Mouse (Mus musculus): ENCODE results near the gene Manba. TPM values are rescaled to one million over a fixed set of nuclear protein-coding genes. Genes with fewer than 3 reads are reported as not detected.
A peak's percentile ranks its signal among the peaks of the same experiment; 100 is the strongest.

The Manba gene
- polyA plus RNA-seq, 1 experiment from 2014 or later: 9.2 TPM

DNA sequence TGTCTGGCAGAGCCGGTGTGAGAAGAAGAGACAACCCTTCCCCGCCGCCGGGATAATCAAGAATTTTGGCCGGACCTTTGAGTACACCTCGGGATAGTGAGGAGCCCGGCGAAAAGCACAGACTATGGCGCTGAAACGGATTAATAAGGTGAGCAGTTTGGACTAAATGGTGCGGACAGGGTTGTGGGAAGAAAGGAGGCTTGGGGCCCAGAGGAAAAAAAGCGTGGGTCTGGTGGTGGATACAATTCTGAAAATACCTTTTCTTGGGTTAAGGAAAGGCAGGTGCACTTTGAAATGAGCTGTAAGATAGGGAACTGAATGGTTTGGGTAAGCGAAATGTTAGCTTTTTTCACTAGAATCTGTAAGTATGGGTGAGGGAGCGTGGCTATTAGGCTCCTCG is 45.8 kb upstream of the Manba start:
- Histone ChIP-seq H3K27me3 (replicated peaks; ENCODE audit: insufficient read depth, low read length) (no peaks in the 10 kb centered on the region), H3K4me2 (replicated peaks; ENCODE audit: low read depth, low read length) (peak overlapping the region; percentile 66), H3K36me3 (ENCODE audit: insufficient read depth, low read length) (0 out of 2 replicates have a peak, but pooled peaks cover 3% of the 10 kb centered on the region), H3K27ac (ENCODE audit: low read length) (peak overlapping the region; percentile 100), H3K4me3 (ENCODE audit: low read depth, low read length) (peak overlapping the region; percentile 96), H3K9me3 (ENCODE audit: low read length) (no peaks in the 10 kb centered on the region), H3K9ac (replicated peaks; ENCODE audit: low read depth) (peak overlapping the region; percentile 96), H3K4me1 (ENCODE audit: insufficient read depth, low read depth, low read length) (0 out of 2 replicates have a peak, but pooled peaks cover 2% of the 10 kb centered on the region)
- ATAC-seq: no peak
- no peak for DNase-seq (ENCODE audit: low spot score)
- TF ChIP-seq CTCF (IDR thresholded peaks at IDR 0.05) (no peak), EP300 (IDR thresholded peaks at IDR 0.05) (no peak; the same call in 1 of the 2 replicates)
- 2% methylated on average over 15 of the region's 15 CpGs for WGBS

DNA sequence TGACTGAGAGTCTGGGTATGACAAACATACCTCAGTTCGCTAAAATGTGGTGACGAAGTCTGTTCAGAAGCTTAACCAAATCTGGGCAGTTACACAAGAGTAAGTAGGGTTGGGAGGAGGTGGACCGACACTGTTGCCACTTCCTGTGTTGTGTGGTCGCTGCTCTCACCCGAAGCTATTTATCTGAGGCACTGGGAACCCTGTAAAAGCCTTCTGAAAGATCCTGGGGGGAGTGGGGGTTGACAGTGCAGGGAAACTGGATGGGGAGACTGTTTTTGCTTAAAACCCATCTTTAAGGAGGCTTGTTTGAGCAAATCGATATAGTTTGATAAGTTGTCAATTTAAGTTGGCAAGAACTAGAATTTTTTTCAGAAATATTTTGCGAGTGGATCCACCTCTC is 45.2 kb upstream of the Manba start:
- H3K4me2 ChIP-seq (replicated peaks; ENCODE audit: low read depth, low read length): peak overlapping the region; percentile 66
- H3K4me3 ChIP-seq (ENCODE audit: low read depth, low read length): peak overlapping the region; percentile 96
- 0 out of 2 replicates have a peak, but pooled peaks cover 3% of the 10 kb centered on the region for H3K36me3 ChIP-seq (ENCODE audit: insufficient read depth, low read length)
- 0 out of 2 replicates have a peak, but pooled peaks cover 2% of the 10 kb centered on the region for H3K4me1 ChIP-seq (ENCODE audit: insufficient read depth, low read depth, low read length)
- peak; percentile 92 for DNase-seq (ENCODE audit: low spot score)
- peak overlapping the region; percentile 96 for H3K9ac ChIP-seq (replicated peaks; ENCODE audit: low read depth)
- H3K27me3 ChIP-seq (replicated peaks; ENCODE audit: insufficient read depth, low read length): no peaks in the 10 kb centered on the region
- 10% methylated on average over 7 of the region's 7 CpGs for WGBS
- TF ChIP-seq EP300 (IDR thresholded peaks at IDR 0.05) (no peak), CTCF (IDR thresholded peaks at IDR 0.05) (no peak)
- ATAC-seq: no peak
- H3K9me3 ChIP-seq (ENCODE audit: low read length): no peaks in the 10 kb centered on the region
- H3K27ac ChIP-seq (ENCODE audit: low read length): peak overlapping the region; percentile 100

DNA sequence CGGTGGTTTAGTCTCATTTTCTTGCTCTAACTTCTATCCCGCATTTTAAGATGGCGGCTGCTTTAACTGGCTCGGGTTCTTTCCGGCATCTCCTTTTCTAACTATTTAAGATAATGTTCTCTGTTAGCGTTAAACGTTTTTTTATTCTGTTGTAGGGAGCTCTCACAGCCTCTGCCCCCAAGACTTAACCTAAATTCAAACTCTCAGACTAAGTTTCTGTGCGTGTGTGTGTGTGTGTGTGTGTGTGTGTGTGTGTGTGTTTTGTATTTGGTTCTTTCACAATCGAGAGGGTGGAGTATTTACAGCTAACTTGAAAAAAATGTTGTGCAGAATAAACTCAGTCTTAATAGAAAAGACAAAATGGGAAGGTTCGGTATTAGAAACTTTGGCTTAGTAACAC is 44.8 kb upstream of the Manba start:
- H3K4me1 ChIP-seq (ENCODE audit: insufficient read depth, low read depth, low read length): 0 out of 2 replicates have a peak, but pooled peaks cover 2% of the 10 kb centered on the region
- 0 out of 2 replicates have a peak, but pooled peaks cover 3% of the 10 kb centered on the region for H3K36me3 ChIP-seq (ENCODE audit: insufficient read depth, low read length)
- peak overlapping the region; percentile 100 for H3K27ac ChIP-seq (ENCODE audit: low read length)
- peak; percentile 59 for DNase-seq (ENCODE audit: low spot score)
- H3K9ac ChIP-seq (replicated peaks; ENCODE audit: low read depth): peak overlapping the region; percentile 96
- TF ChIP-seq EP300 (IDR thresholded peaks at IDR 0.05) (0 out of 2 replicates have a peak, but pooled peaks have one; percentile 24), CTCF (IDR thresholded peaks at IDR 0.05) (no peak)
- 9% methylated on average over 10 of the region's 10 CpGs for WGBS
- H3K4me3 ChIP-seq (ENCODE audit: low read depth, low read length): peak overlapping the region; percentile 96
- no peaks in the 10 kb centered on the region for H3K9me3 ChIP-seq (ENCODE audit: low read length)
- H3K27me3 ChIP-seq (replicated peaks; ENCODE audit: insufficient read depth, low read length): no peaks in the 10 kb centered on the region
- H3K4me2 ChIP-seq (replicated peaks; ENCODE audit: low read depth, low read length): peak overlapping the region; percentile 66
- ATAC-seq: no peak

DNA sequence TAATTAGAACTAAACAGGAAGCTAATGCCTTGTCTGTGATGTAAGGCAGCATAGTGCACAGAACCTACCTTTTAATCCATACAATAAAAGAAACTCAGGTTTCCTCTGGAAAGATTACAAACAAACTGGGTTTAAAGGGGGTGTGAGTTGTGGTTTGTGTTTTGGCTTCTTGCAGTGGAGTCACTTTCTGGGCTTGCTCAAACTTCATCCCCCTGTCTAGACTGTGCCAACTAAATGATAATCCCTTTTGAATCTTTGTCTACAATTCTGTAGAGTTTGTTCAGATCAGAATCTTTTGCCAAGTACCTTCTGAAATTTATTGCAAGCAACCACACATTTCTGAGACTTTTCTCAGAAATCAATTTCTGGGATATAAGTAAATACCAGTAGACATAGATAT is 40.5 kb upstream of the Manba start:
- no peaks in the 10 kb centered on the region for H3K9me3 ChIP-seq (ENCODE audit: low read length)
- no peak overlapping the region for H3K4me3 ChIP-seq (ENCODE audit: low read depth, low read length)
- no peak overlapping the region for H3K4me2 ChIP-seq (replicated peaks; ENCODE audit: low read depth, low read length)
- ATAC-seq (no peak), DNase-seq (ENCODE audit: low spot score) (no peak)
- TF ChIP-seq EP300 (IDR thresholded peaks at IDR 0.05): no peak
- no peak for TF ChIP-seq CTCF (IDR thresholded peaks at IDR 0.05)
- H3K27ac ChIP-seq (ENCODE audit: low read length): no peak overlapping the region
- 0 out of 2 replicates have a peak, but pooled peaks cover 3% of the 10 kb centered on the region for H3K36me3 ChIP-seq (ENCODE audit: insufficient read depth, low read length)
- no peaks in the 10 kb centered on the region for H3K27me3 ChIP-seq (replicated peaks; ENCODE audit: insufficient read depth, low read length)
- no peak overlapping the region for H3K9ac ChIP-seq (replicated peaks; ENCODE audit: low read depth)
- H3K4me1 ChIP-seq (ENCODE audit: insufficient read depth, low read depth, low read length): 0 out of 2 replicates have a peak, but pooled peaks cover 2% of the 10 kb centered on the region

DNA sequence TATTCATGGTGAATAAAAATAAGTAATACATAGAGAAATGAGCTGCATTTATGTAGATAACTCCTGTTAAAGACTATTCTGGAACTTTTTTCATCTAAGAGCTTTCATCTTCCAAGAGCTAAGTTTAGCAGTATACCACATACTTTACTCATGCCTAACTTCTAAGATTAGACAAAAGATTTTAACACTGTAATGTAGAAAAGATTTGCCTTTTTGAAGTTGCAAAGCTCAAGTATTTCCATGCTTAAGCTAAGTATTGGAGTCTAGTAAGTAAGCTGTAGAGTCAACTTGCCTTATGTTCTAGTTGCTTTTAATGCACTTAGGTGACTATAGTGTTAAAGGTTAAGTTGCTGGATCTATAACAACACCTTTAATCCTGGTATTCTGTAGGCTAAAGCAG is 26.4 kb upstream of the Manba start:
- H3K4me1 ChIP-seq (ENCODE audit: insufficient read depth, low read depth, low read length): no peaks in the 10 kb centered on the region
- H3K27me3 ChIP-seq (replicated peaks; ENCODE audit: insufficient read depth, low read length): no peaks in the 10 kb centered on the region
- H3K9me3 ChIP-seq (ENCODE audit: low read length): no peaks in the 10 kb centered on the region
- no peak overlapping the region for H3K4me3 ChIP-seq (ENCODE audit: low read depth, low read length)
- H3K36me3 ChIP-seq (ENCODE audit: insufficient read depth, low read length): peaks cover 10% of the 10 kb centered on the region; the same call in 1 of the 2 replicates
- TF ChIP-seq CTCF (IDR thresholded peaks at IDR 0.05): no peak
- no peak for TF ChIP-seq EP300 (IDR thresholded peaks at IDR 0.05)
- DNase-seq (ENCODE audit: low spot score): no peak
- H3K27ac ChIP-seq (ENCODE audit: low read length): no peak overlapping the region
- no peak for ATAC-seq
- H3K4me2 ChIP-seq (replicated peaks; ENCODE audit: low read depth, low read length): no peak overlapping the region
- no peak overlapping the region for H3K9ac ChIP-seq (replicated peaks; ENCODE audit: low read depth)

DNA sequence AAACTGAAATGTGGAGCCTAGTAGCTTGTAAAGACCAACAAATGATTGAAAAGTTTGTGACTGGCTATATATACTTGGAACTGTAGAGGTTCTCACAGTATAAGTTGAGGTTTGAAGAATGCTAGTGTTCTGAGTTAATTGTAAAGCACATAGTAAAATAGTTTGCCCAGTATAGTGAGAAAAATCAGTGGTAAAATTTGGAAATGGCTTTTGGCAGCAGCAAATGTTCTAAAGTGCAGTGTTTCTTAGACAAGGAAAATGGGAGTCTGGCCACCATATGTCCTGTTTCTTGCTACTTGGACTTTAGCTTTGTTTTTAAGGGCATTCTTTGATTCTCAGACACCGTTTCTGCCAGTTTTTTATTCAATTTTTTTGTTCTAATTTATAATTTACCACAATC is 17.0 kb upstream of the Manba start:
- Histone ChIP-seq H3K27ac (ENCODE audit: low read length) (no peak overlapping the region), H3K9me3 (ENCODE audit: low read length) (no peaks in the 10 kb centered on the region), H3K36me3 (ENCODE audit: insufficient read depth, low read length) (no peaks in the 10 kb centered on the region), H3K9ac (replicated peaks; ENCODE audit: low read depth) (no peak overlapping the region), H3K27me3 (replicated peaks; ENCODE audit: insufficient read depth, low read length) (no peaks in the 10 kb centered on the region), H3K4me2 (replicated peaks; ENCODE audit: low read depth, low read length) (no peak overlapping the region), H3K4me1 (ENCODE audit: insufficient read depth, low read depth, low read length) (no peaks in the 10 kb centered on the region), H3K4me3 (ENCODE audit: low read depth, low read length) (no peak overlapping the region)
- ATAC-seq (no peak), DNase-seq (ENCODE audit: low spot score) (no peak)
- 76% methylated on average over 1 of the region's 1 CpGs for WGBS
- TF ChIP-seq EP300 (IDR thresholded peaks at IDR 0.05): no peak
- no peak for TF ChIP-seq CTCF (IDR thresholded peaks at IDR 0.05)

DNA sequence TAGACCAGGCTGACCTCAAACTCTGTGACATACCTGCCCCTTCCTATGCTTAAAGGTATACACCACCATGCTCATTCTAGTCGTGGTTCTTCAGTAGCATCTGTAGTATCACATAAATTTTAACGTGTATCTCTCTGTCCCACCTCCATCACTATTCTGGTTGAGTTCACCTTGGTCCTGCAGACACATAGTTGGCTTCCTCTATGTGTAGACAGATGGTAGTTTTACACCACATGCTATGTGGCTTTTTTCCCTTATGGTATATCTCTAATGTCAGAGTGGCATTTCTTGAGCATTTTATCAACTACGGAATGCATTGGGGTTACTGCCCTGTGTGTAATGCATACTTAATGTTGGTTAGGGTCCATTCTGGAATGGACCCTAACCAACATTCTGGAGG is 16.3 kb upstream of the Manba start:
- Histone ChIP-seq H3K27me3 (replicated peaks; ENCODE audit: insufficient read depth, low read length) (no peaks in the 10 kb centered on the region), H3K9me3 (ENCODE audit: low read length) (no peaks in the 10 kb centered on the region), H3K4me2 (replicated peaks; ENCODE audit: low read depth, low read length) (no peak overlapping the region), H3K27ac (ENCODE audit: low read length) (no peak overlapping the region), H3K4me1 (ENCODE audit: insufficient read depth, low read depth, low read length) (no peaks in the 10 kb centered on the region), H3K9ac (replicated peaks; ENCODE audit: low read depth) (no peak overlapping the region), H3K4me3 (ENCODE audit: low read depth, low read length) (no peak overlapping the region), H3K36me3 (ENCODE audit: insufficient read depth, low read length) (no peaks in the 10 kb centered on the region)
- TF ChIP-seq EP300 (IDR thresholded peaks at IDR 0.05) (no peak), CTCF (IDR thresholded peaks at IDR 0.05) (no peak)
- 47% methylated on average over 3 of the region's 3 CpGs for WGBS
- ATAC-seq: no peak
- no peak for DNase-seq (ENCODE audit: low spot score)

All from lung, postnatal 0 days (tissue).